Mouse (Mus musculus): ENCODE data around the gene Smyd1. TPM values are rescaled to one million over a fixed set of nuclear protein-coding genes. Genes with fewer than 3 reads are reported as not detected.

Gene Smyd1
- polyA plus RNA-seq, 1 experiment from 2014 or later: 0.61 TPM

GRCm38 (mm10) chr6:71302097-71302731 lies 19.8 kb downstream of the Smyd1 start:
- Histone ChIP-seq H3K9ac (no peak overlapping the region), H3K27me3 (no peaks in the 10 kb centered on the region), H3K4me2 (replicated peaks) (no peak overlapping the region), H3K36me3 (no peaks in the 10 kb centered on the region), H3K4me3 (no peak overlapping the region), H3K9me3 (replicated peaks) (no peaks in the 10 kb centered on the region), H3K4me1 (no peaks in the 10 kb centered on the region), H3K27ac (no peak overlapping the region)
- no peak for ATAC-seq (ENCODE audit: low FRiP score)
- 73% methylated on average over 6 of the region's 6 CpGs for WGBS

GRCm38 (mm10) chr6:71298751-71299150 lies 23.3 kb downstream of the Smyd1 start:
- Histone ChIP-seq H3K9me3 (replicated peaks) (no peaks in the 10 kb centered on the region), H3K4me2 (replicated peaks) (no peak overlapping the region), H3K27me3 (no peaks in the 10 kb centered on the region), H3K4me1 (no peaks in the 10 kb centered on the region), H3K4me3 (no peak overlapping the region), H3K27ac (no peak overlapping the region), H3K36me3 (no peaks in the 10 kb centered on the region), H3K9ac (no peak overlapping the region)
- 31% methylated on average over 3 of the region's 3 CpGs for WGBS
- no peak for ATAC-seq (ENCODE audit: low FRiP score)

GRCm38 (mm10) chr6:71298051-71298450 lies 24.0 kb downstream of the Smyd1 start:
- H3K9me3 ChIP-seq (replicated peaks): no peaks in the 10 kb centered on the region
- no peak overlapping the region for H3K4me3 ChIP-seq
- H3K4me1 ChIP-seq: no peaks in the 10 kb centered on the region
- 72% methylated on average over 2 of the region's 2 CpGs for WGBS
- H3K27ac ChIP-seq: no peak overlapping the region
- no peak overlapping the region for H3K4me2 ChIP-seq (replicated peaks)
- no peaks in the 10 kb centered on the region for H3K27me3 ChIP-seq
- no peak overlapping the region for H3K9ac ChIP-seq
- no peaks in the 10 kb centered on the region for H3K36me3 ChIP-seq
- ATAC-seq (ENCODE audit: low FRiP score): no peak

- no peak for ATAC-seq (ENCODE audit: low FRiP score)
- no peaks in the 10 kb centered on the region for H3K9me3 ChIP-seq (replicated peaks)
- H3K4me2 ChIP-seq (replicated peaks): no peak overlapping the region
- H3K27me3 ChIP-seq: no peaks in the 10 kb centered on the region
- no peak overlapping the region for H3K9ac ChIP-seq
- no peaks in the 10 kb centered on the region for H3K4me1 ChIP-seq
- no peak overlapping the region for H3K4me3 ChIP-seq
- WGBS: 75% methylated on average over 6 of the region's 6 CpGs
- H3K36me3 ChIP-seq: no peaks in the 10 kb centered on the region
- H3K27ac ChIP-seq: no peak overlapping the region
Observed at GRCm38 (mm10) chr6:71295303-71295702, 26.7 kb downstream of the Smyd1 start.

DNA sequence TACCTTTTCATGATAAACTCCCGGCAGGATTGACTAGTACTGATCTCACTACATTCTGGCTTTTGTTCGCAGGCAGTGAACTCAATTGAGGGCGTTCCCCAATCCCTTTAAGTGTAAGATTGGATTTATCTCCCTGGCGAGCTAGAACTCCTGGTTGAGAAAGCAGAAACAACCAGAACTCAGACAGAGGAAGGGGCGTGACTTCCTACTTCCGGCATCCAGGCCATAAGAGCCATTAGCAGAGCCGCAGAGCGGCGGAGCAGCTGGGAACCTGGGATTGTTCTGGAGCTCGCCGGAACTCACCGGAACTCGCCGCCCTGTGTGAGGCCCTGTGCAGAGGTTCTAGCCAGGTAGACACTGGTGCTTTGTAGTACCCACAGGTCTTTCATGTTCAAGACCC lies 28.5 kb downstream of the Smyd1 start:
- Histone ChIP-seq H3K9ac (no peak overlapping the region), H3K4me1 (no peaks in the 10 kb centered on the region), H3K27ac (no peak overlapping the region), H3K36me3 (no peaks in the 10 kb centered on the region), H3K27me3 (no peaks in the 10 kb centered on the region), H3K4me2 (replicated peaks) (no peak overlapping the region), H3K9me3 (replicated peaks) (no peaks in the 10 kb centered on the region), H3K4me3 (no peak overlapping the region)
- no peak for ATAC-seq (ENCODE audit: low FRiP score)
- 91% methylated on average over 14 of the region's 14 CpGs for WGBS

DNA sequence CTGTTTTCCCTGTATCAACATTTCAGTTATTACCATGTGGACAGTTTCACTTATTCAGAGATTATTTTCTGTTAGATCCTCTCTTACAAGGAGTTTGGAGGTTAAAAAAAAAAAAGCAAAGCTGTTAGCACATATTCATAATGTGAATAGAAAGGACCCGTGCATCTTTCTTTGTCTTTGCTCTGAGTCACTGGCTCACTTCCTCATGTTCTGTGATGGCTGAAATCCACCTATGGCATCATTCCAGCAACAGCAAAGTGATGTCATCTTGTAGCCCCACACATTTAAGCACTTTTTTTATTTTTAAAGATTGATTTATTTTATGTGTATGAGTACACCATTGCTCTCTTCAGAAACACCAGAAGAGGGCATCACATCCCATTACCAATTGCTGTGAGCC lies 42.6 kb downstream of the Smyd1 start:
- ATAC-seq (ENCODE audit: low FRiP score): no peak
- Histone ChIP-seq H3K4me3 (no peak overlapping the region), H3K9ac (no peak overlapping the region), H3K27ac (no peak overlapping the region), H3K36me3 (peaks cover 6% of the 10 kb centered on the region), H3K9me3 (replicated peaks) (no peaks in the 10 kb centered on the region), H3K4me2 (replicated peaks) (no peak overlapping the region), H3K4me1 (no peaks in the 10 kb centered on the region), H3K27me3 (no peaks in the 10 kb centered on the region)
- WGBS: 81% methylated on average over 1 of the region's 1 CpGs

- WGBS: 84% methylated on average over 1 of the region's 1 CpGs
- no peaks in the 10 kb centered on the region for H3K9me3 ChIP-seq (replicated peaks)
- no peak overlapping the region for H3K27ac ChIP-seq
- no peak overlapping the region for H3K4me3 ChIP-seq
- H3K4me1 ChIP-seq: peaks cover 16% of the 10 kb centered on the region
- no peak for ATAC-seq (ENCODE audit: low FRiP score)
- H3K36me3 ChIP-seq: no peaks in the 10 kb centered on the region
- no peak overlapping the region for H3K4me2 ChIP-seq (replicated peaks)
- H3K9ac ChIP-seq: no peak overlapping the region
- no peaks in the 10 kb centered on the region for H3K27me3 ChIP-seq
Observed at GRCm38 (mm10) chr6:71274621-71275020, 47.4 kb downstream of the Smyd1 start.

GRCm38 (mm10) chr6:71273715-71274114 lies 48.3 kb downstream of the Smyd1 start:
- Histone ChIP-seq H3K27ac (no peak overlapping the region), H3K27me3 (no peaks in the 10 kb centered on the region), H3K4me3 (no peak overlapping the region), H3K9me3 (replicated peaks) (no peaks in the 10 kb centered on the region), H3K4me1 (peaks cover 16% of the 10 kb centered on the region), H3K4me2 (replicated peaks) (no peak overlapping the region), H3K9ac (no peak overlapping the region), H3K36me3 (no peaks in the 10 kb centered on the region)
- 95% methylated on average over 1 of the region's 1 CpGs for WGBS
- ATAC-seq (ENCODE audit: low FRiP score): no peak

- peak overlapping the region; percentile 97 for H3K27ac ChIP-seq
Observed at GRCm38 (mm10) chr6:71272316-71272741, 49.7 kb downstream of the Smyd1 start.

DNA sequence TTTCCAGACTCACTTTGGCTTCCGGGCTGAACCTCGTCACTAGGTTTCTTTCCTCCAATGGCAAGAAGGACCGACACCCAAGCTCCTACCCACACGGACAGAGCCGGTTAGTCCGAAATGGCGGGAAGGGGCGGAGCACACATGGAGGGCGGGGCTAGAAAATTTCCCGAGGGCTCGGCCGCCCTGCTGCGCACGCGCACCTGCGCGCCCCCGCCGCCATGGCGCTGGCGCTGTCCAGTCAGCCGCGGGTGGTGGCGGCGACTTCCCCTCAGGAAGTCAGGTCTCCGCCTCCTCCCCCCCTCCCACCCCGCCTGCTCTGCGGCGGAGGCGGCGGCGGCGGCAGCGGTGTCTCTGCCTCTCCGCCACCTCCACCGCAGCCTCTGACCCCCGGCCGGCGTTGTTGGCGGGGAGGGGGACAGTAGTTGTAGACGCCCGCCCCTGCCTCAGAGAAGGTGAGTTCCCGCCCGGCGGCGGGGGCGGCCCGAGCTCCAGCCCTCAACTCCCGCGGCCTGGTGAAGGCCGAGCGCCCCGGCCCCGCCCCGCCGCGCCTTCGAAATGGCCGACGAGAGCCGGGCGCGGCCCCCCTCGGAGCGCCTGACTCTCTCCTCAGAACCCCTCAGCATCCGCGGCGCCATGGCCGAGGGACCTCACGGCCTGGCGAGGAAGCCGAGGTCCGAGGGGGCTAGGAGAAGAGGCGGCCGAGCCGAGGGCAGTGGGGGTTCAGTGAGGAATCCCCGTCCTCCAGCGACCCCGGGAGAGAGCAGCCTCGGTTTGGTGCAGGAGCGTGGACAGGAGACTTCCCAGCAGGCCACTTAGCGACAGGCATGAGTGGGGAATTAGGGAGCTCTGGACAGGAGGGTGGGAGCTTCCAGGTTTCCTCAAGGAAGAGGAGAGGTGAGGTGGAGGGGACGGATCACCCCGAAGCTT lies 50.4 kb downstream of the Smyd1 start, which contains the start of gene Krcc1:
TSS of gene Krcc1 (plus strand) at position 289 of the 927 bp plus-strand sequence.
- under 1% methylated on average over 76 of the region's 84 CpGs for WGBS
- Histone ChIP-seq H3K9ac (peak within 1 kb of the TSS; percentile 97), H3K36me3 (no peaks in the 10 kb centered on the region), H3K27me3 (no peaks in the 10 kb centered on the region), H3K4me3 (peak within 1 kb of the TSS; percentile 87), H3K9me3 (replicated peaks) (no peaks in the 10 kb centered on the region), H3K4me2 (replicated peaks) (peak within 1 kb of the TSS; percentile 78), H3K4me1 (peaks cover 16% of the 10 kb centered on the region), H3K27ac (peak within 1 kb of the TSS; percentile 97)
- ATAC-seq (ENCODE audit: low FRiP score): peak; percentile 95

More at GRCm38 (mm10) chr6:71272316-71272741, 49.7 kb downstream of the Smyd1 start:
- Histone ChIP-seq H3K9me3 (replicated peaks) (no peaks in the 10 kb centered on the region), H3K4me3 (peak overlapping the region; percentile 87), H3K27me3 (no peaks in the 10 kb centered on the region), H3K36me3 (no peaks in the 10 kb centered on the region), H3K4me1 (peaks cover 16% of the 10 kb centered on the region), H3K4me2 (replicated peaks) (peak overlapping the region; percentile 78), H3K9ac (peak overlapping the region; percentile 97)
- WGBS: 1% methylated on average over 11 of the region's 11 CpGs
- peak; percentile 3; the same call in 1 of the 2 replicates for ATAC-seq (ENCODE audit: low FRiP score)

- peak overlapping the region; percentile 78 for H3K4me2 ChIP-seq (replicated peaks)
- no peaks in the 10 kb centered on the region for H3K9me3 ChIP-seq (replicated peaks)
- peaks cover 16% of the 10 kb centered on the region for H3K4me1 ChIP-seq
- peak; percentile 72 for ATAC-seq (ENCODE audit: low FRiP score)
- no peaks in the 10 kb centered on the region for H3K27me3 ChIP-seq
- peak overlapping the region; percentile 54 for H3K9ac ChIP-seq
- 1% methylated on average over 8 of the region's 8 CpGs for WGBS
- peak overlapping the region; percentile 80 for H3K27ac ChIP-seq
- no peaks in the 10 kb centered on the region for H3K36me3 ChIP-seq
- peak overlapping the region; percentile 87 for H3K4me3 ChIP-seq
Observed at GRCm38 (mm10) chr6:71271057-71271388, 51.0 kb downstream of the Smyd1 start.

- H3K4me2 ChIP-seq (replicated peaks): peak overlapping the region; percentile 78
- H3K27me3 ChIP-seq: no peaks in the 10 kb centered on the region
- H3K4me1 ChIP-seq: peaks cover 16% of the 10 kb centered on the region
- H3K36me3 ChIP-seq: no peaks in the 10 kb centered on the region
- peak overlapping the region; percentile 54; the same call in 1 of the 2 replicates for H3K9ac ChIP-seq
- peak; percentile 26 for ATAC-seq (ENCODE audit: low FRiP score)
- 32% methylated on average over 14 of the region's 14 CpGs for WGBS
- H3K9me3 ChIP-seq (replicated peaks): no peaks in the 10 kb centered on the region
- peak overlapping the region; percentile 87 for H3K4me3 ChIP-seq
- H3K27ac ChIP-seq: peak overlapping the region; percentile 80
Observed at GRCm38 (mm10) chr6:71270301-71271056, 51.6 kb downstream of the Smyd1 start.
